Mouse (Mus musculus) heart, embryonic 13.5 days (tissue): Measurements from ENCODE around the gene Ms4a4d. TPM values are rescaled to one million over a fixed set of nuclear protein-coding genes. Genes with fewer than 3 reads are reported as not detected.
"Not testable (repeated sequence)": the region's sequence is repeated elsewhere in the genome, so short reads cannot be mapped to it uniquely, and the experiment has no call there.

Experiments used
- ATAC-seq: fragments of 200-750 bp; cut with Nextera tagmentation; 2 replicates; pipeline ENCODE4 v1.8.0; 2017; ENCODE audit warnings: moderate TSS enrichment; ENCODE audit not compliant: insufficient number of reproducible peaks, low FRiP score, low TSS enrichment; ENCODE audit errors: extremely low read depth
- H3K27ac ChIP-seq: fragments of 300-500 bp; sonication (generic); replicated peaks from 2 replicates; pipeline ENCODE4 v1.5.1; 2015; ENCODE audit warnings: moderate library complexity, mild to moderate bottlenecking, inconsistent platforms
- H3K27me3 ChIP-seq: fragments of 300-500 bp; sonication (generic); replicated peaks from 2 replicates; pipeline ENCODE4 v1.6.1; 2015; ENCODE audit warnings: mild to moderate bottlenecking, inconsistent platforms
- H3K36me3 ChIP-seq: fragments of 300-500 bp; sonication (generic); 2 replicates; pipeline ENCODE4 v1.6.1; 2015; ENCODE audit warnings: mild to moderate bottlenecking, inconsistent platforms
- H3K4me1 ChIP-seq: fragments of 300-500 bp; sonication (generic); 2 replicates; pipeline ENCODE4 v1.6.1; 2015; ENCODE audit warnings: inconsistent platforms
- H3K4me2 ChIP-seq: fragments of 300-500 bp; sonication (generic); 2 replicates; pipeline ENCODE4 v1.6.1; 2015; ENCODE audit warnings: inconsistent platforms, mild to moderate bottlenecking, moderate library complexity
- H3K4me3 ChIP-seq: fragments of 300-500 bp; sonication (generic); 2 replicates; pipeline ENCODE4 v1.5.1; 2015; ENCODE audit warnings: moderate library complexity, mild to moderate bottlenecking, inconsistent platforms
- H3K9ac ChIP-seq: fragments of 300-500 bp; sonication (generic); 2 replicates; pipeline ENCODE4 v1.6.1; 2015; ENCODE audit warnings: inconsistent platforms, mild to moderate bottlenecking, moderate library complexity
- H3K9me3 ChIP-seq: fragments of 300-500 bp; sonication (generic); 2 replicates; pipeline ENCODE4 v1.6.1; 2016; ENCODE audit warnings: inconsistent platforms
- WGBS: fragments of 180-500 bp; shearing (Covaris S2); methylation state at CpG from one replicate; pipeline ENCODE4 v1.1.7; 2015; ENCODE audit warnings: mixed read lengths; 5-methylcytosine and 5-hydroxymethylcytosine counted together
- polyA plus RNA-seq: library from polyadenylated mRNA; unstranded; fragments of >200 nt; fragmentation: Nextera tagmentation; extraction: Ambion mirVana; gene quantifications from 2 replicates; pipeline ENCODE4 v1.2.1, GENCODE M21; 2015

The Ms4a4d gene
- polyA plus RNA-seq, 1 experiment from 2014 or later = 0.37 TPM

GRCm38 (mm10) chr19:11517373-11517772 is 19.2 kb upstream of the Ms4a4d start:
- H3K4me2 ChIP-seq, H3K36me3 ChIP-seq, H3K27me3 ChIP-seq, H3K9ac ChIP-seq, H3K4me1 ChIP-seq, ATAC-seq, H3K9me3 ChIP-seq, H3K4me3 ChIP-seq, H3K27ac ChIP-seq: not testable (repeated sequence)
- 27% methylated on average over 1 of the region's 1 CpGs for WGBS

- not testable (repeated sequence) for H3K4me2 ChIP-seq, H3K36me3 ChIP-seq, H3K4me1 ChIP-seq, H3K4me3 ChIP-seq, H3K9me3 ChIP-seq, ATAC-seq, H3K27me3 ChIP-seq, H3K27ac ChIP-seq, H3K9ac ChIP-seq
- WGBS = 65% methylated on average over 2 of the region's 2 CpGs
Measured at GRCm38 (mm10) chr19:11518356-11518755, 18.2 kb upstream of the Ms4a4d start.

GRCm38 (mm10) chr19:11520146-11520545 is 16.5 kb upstream of the Ms4a4d start:
- no peaks in the 10 kb centered on the region for H3K36me3 ChIP-seq
- no peaks in the 10 kb centered on the region for H3K27me3 ChIP-seq
- 80% methylated on average over 3 of the region's 3 CpGs for whole genome bisulfite sequencing
- no peaks in the 10 kb centered on the region for H3K4me1 ChIP-seq
- H3K27ac ChIP-seq = no peak overlapping the region
- no peak for ATAC-seq
- no peaks in the 10 kb centered on the region for H3K9me3 ChIP-seq
- no peak overlapping the region for H3K4me2 ChIP-seq
- H3K4me3 ChIP-seq = no peak overlapping the region
- H3K9ac ChIP-seq = no peak overlapping the region

GRCm38 (mm10) chr19:11533421-11533820 is 3.2 kb upstream of the Ms4a4d start:
- Histone ChIP-seq H3K4me1 (no peaks in the 10 kb centered on the region), H3K4me3 (no peak overlapping the region), H3K27me3 (no peaks in the 10 kb centered on the region), H3K4me2 (no peak overlapping the region), H3K9me3 (no peaks in the 10 kb centered on the region), H3K36me3 (no peaks in the 10 kb centered on the region), H3K9ac (no peak overlapping the region), H3K27ac (no peak overlapping the region)
- ATAC-seq = no peak
- 79% methylated on average over 1 of the region's 1 CpGs for WGBS

GRCm38 (mm10) chr19:11533888-11534445 is 2.6 kb upstream of the Ms4a4d start:
- no peak overlapping the region for H3K9ac ChIP-seq
- H3K4me2 ChIP-seq = no peak overlapping the region
- H3K27me3 ChIP-seq = no peaks in the 10 kb centered on the region
- no peak overlapping the region for H3K27ac ChIP-seq
- H3K9me3 ChIP-seq = no peaks in the 10 kb centered on the region
- 55% methylated on average over 2 of the region's 2 CpGs for WGBS
- H3K4me1 ChIP-seq = no peaks in the 10 kb centered on the region
- no peak for ATAC-seq
- H3K36me3 ChIP-seq = no peaks in the 10 kb centered on the region
- H3K4me3 ChIP-seq = no peak overlapping the region

- 26% methylated on average over 2 of the region's 2 CpGs for WGBS
- Histone ChIP-seq H3K4me1 (no peaks in the 10 kb centered on the region), H3K9ac (no peak overlapping the region), H3K27ac (no peak overlapping the region), H3K4me3 (no peak overlapping the region), H3K4me2 (no peak overlapping the region), H3K27me3 (no peaks in the 10 kb centered on the region), H3K36me3 (no peaks in the 10 kb centered on the region), H3K9me3 (no peaks in the 10 kb centered on the region)
- no peak for ATAC-seq
Measured at GRCm38 (mm10) chr19:11537336-11537735, 735 bp downstream of the Ms4a4d start.

- H3K4me1 ChIP-seq, H3K9ac ChIP-seq, H3K27me3 ChIP-seq, ATAC-seq, H3K9me3 ChIP-seq, H3K27ac ChIP-seq, H3K4me2 ChIP-seq, H3K4me3 ChIP-seq, H3K36me3 ChIP-seq: not testable (repeated sequence)
- 67% methylated on average over 1 of the region's 1 CpGs for WGBS
Measured at GRCm38 (mm10) chr19:11540166-11540821, 3.7 kb downstream of the Ms4a4d start.

- H3K9me3 ChIP-seq, H3K4me3 ChIP-seq, H3K27me3 ChIP-seq, H3K4me2 ChIP-seq, H3K27ac ChIP-seq, H3K9ac ChIP-seq, H3K36me3 ChIP-seq, ATAC-seq, H3K4me1 ChIP-seq: not testable (repeated sequence)
- 82% methylated on average over 2 of the region's 2 CpGs for WGBS
Measured at GRCm38 (mm10) chr19:11544383-11544782, 7.8 kb downstream of the Ms4a4d start.

GRCm38 (mm10) chr19:11547911-11548310 is 11.3 kb downstream of the Ms4a4d start:
- H3K4me1 ChIP-seq = no peaks in the 10 kb centered on the region

GRCm38 (mm10) chr19:11554726-11555125 is 18.1 kb downstream of the Ms4a4d start:
- no peaks in the 10 kb centered on the region for H3K27me3 ChIP-seq
- no peak overlapping the region for H3K27ac ChIP-seq
- no peak overlapping the region for H3K9ac ChIP-seq
- H3K4me1 ChIP-seq = no peaks in the 10 kb centered on the region
- H3K36me3 ChIP-seq = no peaks in the 10 kb centered on the region
- H3K9me3 ChIP-seq = no peaks in the 10 kb centered on the region
- no peak overlapping the region for H3K4me3 ChIP-seq
- no peak overlapping the region for H3K4me2 ChIP-seq
- no peak for ATAC-seq
- WGBS = 76% methylated on average over 5 of the region's 5 CpGs

More at GRCm38 (mm10) chr19:11547911-11548310, 11.3 kb downstream of the Ms4a4d start:
- no peaks in the 10 kb centered on the region for H3K9me3 ChIP-seq
- H3K9ac ChIP-seq = no peak overlapping the region
- H3K4me2 ChIP-seq = no peak overlapping the region
- no peaks in the 10 kb centered on the region for H3K27me3 ChIP-seq
- ATAC-seq = no peak
- H3K4me3 ChIP-seq = no peak overlapping the region
- no peaks in the 10 kb centered on the region for H3K36me3 ChIP-seq
- H3K27ac ChIP-seq = no peak overlapping the region

GRCm38 (mm10) chr19:11559560-11559959 is 23.0 kb downstream of the Ms4a4d start:
- H3K27me3 ChIP-seq, H3K9ac ChIP-seq, H3K36me3 ChIP-seq, H3K9me3 ChIP-seq, ATAC-seq, H3K4me1 ChIP-seq, H3K27ac ChIP-seq, H3K4me3 ChIP-seq, H3K4me2 ChIP-seq: not testable (repeated sequence)

GRCm38 (mm10) chr19:11574965-11575364 is 38.4 kb downstream of the Ms4a4d start:
- H3K36me3 ChIP-seq = no peaks in the 10 kb centered on the region
- H3K9me3 ChIP-seq = no peaks in the 10 kb centered on the region
- WGBS = 81% methylated on average over 8 of the region's 8 CpGs
- H3K4me1 ChIP-seq = no peaks in the 10 kb centered on the region
- no peak overlapping the region for H3K27ac ChIP-seq
- no peak overlapping the region for H3K4me2 ChIP-seq
- no peak for ATAC-seq
- no peak overlapping the region for H3K4me3 ChIP-seq
- H3K27me3 ChIP-seq = no peaks in the 10 kb centered on the region
- H3K9ac ChIP-seq = no peak overlapping the region
